Mouse (Mus musculus) liver, embryonic 11.5 days (tissue): ENCODE data around the gene Ccs. TPM values are rescaled to one million over a fixed set of nuclear protein-coding genes. Genes with fewer than 3 reads are reported as not detected.

Experiments used
- ATAC-seq: fragments of 200-750 bp; cut with Nextera tagmentation; replicated peaks from 2 replicates; pipeline ENCODE4 v1.8.0; 2017; ENCODE audit warnings: moderate number of reproducible peaks, mild to moderate bottlenecking, moderate TSS enrichment, moderate library complexity; ENCODE audit not compliant: low FRiP score
- DNase-seq: peaks from one replicate; pipeline ENCODE4 v3.0.0-alpha.2; 2017; ENCODE audit warnings: low spot score
- H3K27ac ChIP-seq: fragments of 300-500 bp; sonication (generic); 2 replicates; pipeline ENCODE4 v1.5.1; 2014; ENCODE audit warnings: mild to moderate bottlenecking, low read depth, low read length, control low read depth
- H3K27me3 ChIP-seq: fragments of 300-500 bp; sonication (generic); replicated peaks from 2 replicates; pipeline ENCODE4 v1.6.1; 2014; ENCODE audit warnings: low read length, mixed read lengths; ENCODE audit not compliant: control insufficient read depth, insufficient read depth
- H3K36me3 ChIP-seq: fragments of 300-500 bp; sonication (generic); 2 replicates; pipeline ENCODE4 v1.6.1; 2014; ENCODE audit warnings: mild to moderate bottlenecking, low read length, moderate library complexity, mixed read lengths; ENCODE audit not compliant: control insufficient read depth, insufficient read depth
- H3K4me1 ChIP-seq: fragments of 300-500 bp; sonication (generic); replicated peaks from 2 replicates; pipeline ENCODE4 v1.6.1; 2014; ENCODE audit warnings: low read length, mixed read lengths; ENCODE audit not compliant: control insufficient read depth, insufficient read depth
- H3K4me2 ChIP-seq: fragments of 300-500 bp; sonication (generic); 2 replicates; pipeline ENCODE4 v1.6.1; 2014; ENCODE audit warnings: mild to moderate bottlenecking, control low read depth, moderate library complexity
- H3K4me3 ChIP-seq: fragments of 300-500 bp; sonication (generic); 2 replicates; pipeline ENCODE4 v1.5.1; 2014; ENCODE audit warnings: low read depth, low read length, control low read depth
- H3K9ac ChIP-seq: fragments of 300-500 bp; sonication (generic); 2 replicates; pipeline ENCODE4 v1.6.1; 2014; ENCODE audit warnings: low read depth, low read length, control low read depth
- H3K9me3 ChIP-seq: fragments of 300-500 bp; sonication (generic); 2 replicates; pipeline ENCODE4 v1.6.1; 2016; ENCODE audit warnings: low read length, inconsistent platforms, mixed read lengths; ENCODE audit not compliant: control insufficient read depth
- WGBS: fragments of 180-500 bp; shearing (Covaris S2); extraction: QIAGEN DNeasy Blood & Tissue Kit; methylation state at CpG from one replicate; pipeline ENCODE4 v1.1.7; 2014; 5-methylcytosine and 5-hydroxymethylcytosine counted together
- polyA plus RNA-seq: library from polyadenylated mRNA; unstranded; fragments of >200 nt; fragmentation: Nextera tagmentation; extraction: Ambion mirVana; gene quantifications from 2 replicates; pipeline ENCODE4 v1.2.1, GENCODE M21; 2014

Ccs gene
- polyA plus RNA-seq, 1 experiment from 2014 or later = 49.8 TPM

DNA sequence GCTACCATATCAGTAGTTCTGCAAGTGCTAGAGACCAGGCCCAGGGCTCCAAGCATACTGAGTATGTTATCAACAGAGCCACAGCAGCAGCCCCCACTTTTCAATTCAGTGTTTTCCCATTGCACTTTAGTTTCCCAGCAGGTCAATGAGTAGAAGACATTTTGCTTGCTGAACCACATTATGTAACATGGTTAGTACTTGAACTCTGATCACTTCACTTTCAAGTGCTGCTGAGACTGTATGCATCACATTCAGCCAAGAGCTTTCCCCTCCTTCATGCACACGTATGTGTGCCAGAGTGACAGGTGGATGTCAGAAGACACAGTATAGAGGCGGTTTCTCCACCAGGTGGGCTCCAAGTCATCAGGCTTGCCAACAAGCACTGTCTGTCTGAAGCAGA, 56.2 kb downstream of the Ccs start:
- Histone ChIP-seq H3K4me1 (no peaks in the 10 kb centered on the region; the same call in 1 of the 2 replicates), H3K9me3 (no peaks in the 10 kb centered on the region), H3K9ac (no peak overlapping the region), H3K27ac (no peak overlapping the region), H3K4me3 (no peak overlapping the region), H3K27me3 (no peaks in the 10 kb centered on the region), H3K36me3 (peaks cover 26% of the 10 kb centered on the region), H3K4me2 (no peak overlapping the region)
- 94% methylated on average over 2 of the region's 2 CpGs for WGBS
- DNase-seq (no peak), ATAC-seq (no peak)

Other genes with a start within 250 kb of the Ccs start
- 2.2 and 3.3 TPM in 2 replicates for gene Lrfn4, start 223.7 kb downstream of the Ccs start, polyA plus RNA-seq
- 52.5 and 52.9 TPM in 2 replicates for gene Rce1, start 213.7 kb downstream of the Ccs start, polyA plus RNA-seq
- 0.82 and 2.0 TPM in 2 replicates for gene Gm960, start 140.7 kb downstream of the Ccs start, polyA plus RNA-seq
- 0.75 and 0.97 TPM in 2 replicates for gene Sptbn2, start 128.2 kb downstream of the Ccs start, polyA plus RNA-seq
- gene Rbm4b, start 82.8 kb downstream of the Ccs start, polyA plus RNA-seq = 36.0 and 44.0 TPM in 2 replicates
- gene Rbm4, start 45.4 kb downstream of the Ccs start, polyA plus RNA-seq = 49.9 and 54.0 TPM in 2 replicates
- gene Gm21992, start 27.7 kb downstream of the Ccs start, polyA plus RNA-seq = 19.4 and 30.1 TPM in 2 replicates
- gene Rbm14, start 27.7 kb downstream of the Ccs start, polyA plus RNA-seq = 92.4 and 104 TPM in 2 replicates
- gene Ccdc87, start within 50 bp of the Ccs start, polyA plus RNA-seq = 0.05 TPM in 1 of 2 replicates, not detected in the other
- 13.2 and 13.3 TPM in 2 replicates for gene Ctsf, start 15.8 kb upstream of the Ccs start, polyA plus RNA-seq
- 1.9 and 2.1 TPM in 2 replicates for gene Actn3, start 38.6 kb upstream of the Ccs start, polyA plus RNA-seq
- gene Zdhhc24, start 39.3 kb upstream of the Ccs start, polyA plus RNA-seq = 12.2 and 13.6 TPM in 2 replicates
- gene Bbs1, start 67.3 kb upstream of the Ccs start, polyA plus RNA-seq = 1.2 and 2.5 TPM in 2 replicates
- 114 and 131 TPM in 2 replicates for gene Dpp3, start 89.0 kb upstream of the Ccs start, polyA plus RNA-seq
- gene Peli3, start 103.8 kb upstream of the Ccs start, polyA plus RNA-seq = 0.34 and 0.39 TPM in 2 replicates
- 138 and 139 TPM in 2 replicates for gene Mrpl11, start 122.8 kb upstream of the Ccs start, polyA plus RNA-seq
- gene Npas4, start 151.0 kb upstream of the Ccs start, polyA plus RNA-seq = 0.04 TPM in 1 of 2 replicates, not detected in the other
- gene Slc29a2, start 184.5 kb upstream of the Ccs start, polyA plus RNA-seq = 6.2 and 6.6 TPM in 2 replicates
- 19.1 and 21.3 TPM in 2 replicates for gene B4gat1, start 199.5 kb upstream of the Ccs start, polyA plus RNA-seq
- 1.1 TPM in 2 replicates for gene AC124502.3, start 199.6 kb upstream of the Ccs start, polyA plus RNA-seq
- gene Brms1, start 202.0 kb upstream of the Ccs start, polyA plus RNA-seq = 61.2 and 61.3 TPM in 2 replicates
- gene Rin1, start 211.1 kb upstream of the Ccs start, polyA plus RNA-seq = 1.3 and 1.4 TPM in 2 replicates
- 28.6 and 29.3 TPM in 2 replicates for gene Cd248, start 228.7 kb upstream of the Ccs start, polyA plus RNA-seq
- gene Tmem151a, start 246.2 kb upstream of the Ccs start, polyA plus RNA-seq = 2.6 TPM in 2 replicates
- 77.8 and 83.4 TPM in 2 replicates for gene Yif1a, start 249.2 kb upstream of the Ccs start, polyA plus RNA-seq